ENCODE assay signal across 8 mouse cellular contexts in genomic region chr14:47366881-47367321, GRCm38 (mm10). TPM values are rescaled to one million over a fixed set of nuclear protein-coding genes. Genes with fewer than 3 reads are reported as not detected.
DNase-seq lines count a peak whose midpoint lies in the region; ATAC-seq and TF ChIP-seq lines count a peak whose summit lies in the region.

No protein-coding gene starts in this region.

- H3K4me3 ChIP-seq in hindbrain, embryonic 12.5 days = no peak overlapping the region
- no peak overlapping the region for H3K4me3 ChIP-seq in hindbrain, embryonic 11.5 days (ENCODE audit: low read depth, low read length)
- H3K4me3 ChIP-seq in hindbrain, embryonic 16.5 days (ENCODE audit: low read length) = no peak overlapping the region
- H3K4me3 ChIP-seq in midbrain, embryonic 15.5 days = no peak overlapping the region

- no peak for TF ChIP-seq POLR2A in brain, embryonic 14.5 days (IDR thresholded peaks at IDR 0.05; ENCODE audit: borderline replicate concordance, extremely low read depth, insufficient read depth, insufficient read length, poor library complexity, severe bottlenecking)

- H3K36me3 ChIP-seq in hindbrain, embryonic 12.5 days = no peaks in the 10 kb centered on the region
- H3K36me3 ChIP-seq in hindbrain, embryonic 11.5 days (ENCODE audit: control insufficient read depth, insufficient read depth, low read length) = no peaks in the 10 kb centered on the region
- no peaks in the 10 kb centered on the region for H3K36me3 ChIP-seq in hindbrain, embryonic 16.5 days (ENCODE audit: control insufficient read depth, insufficient read depth, low read length)
- H3K36me3 ChIP-seq in midbrain, embryonic 15.5 days (replicated peaks) = no peaks in the 10 kb centered on the region

- H3K4me1 ChIP-seq in hindbrain, embryonic 12.5 days = peaks cover 7% of the 10 kb centered on the region
- H3K4me1 ChIP-seq in hindbrain, embryonic 11.5 days (replicated peaks; ENCODE audit: control insufficient read depth, insufficient read depth, low read length) = 0 out of 2 replicates have a peak, but pooled peaks cover 2% of the 10 kb centered on the region
- peaks cover 8% of the 10 kb centered on the region for H3K4me1 ChIP-seq in hindbrain, embryonic 16.5 days (ENCODE audit: control insufficient read depth, insufficient read depth, low read depth, low read length)
- peaks cover 12% of the 10 kb centered on the region for H3K4me1 ChIP-seq in midbrain, embryonic 15.5 days

- 54% methylated on average over 7 of the region's 7 CpGs for WGBS in hindbrain, embryonic 12.5 days
- WGBS in hindbrain, embryonic 11.5 days = 67% methylated on average over 7 of the region's 7 CpGs
- WGBS in hindbrain, embryonic 16.5 days = 40% methylated on average over 7 of the region's 7 CpGs
- WGBS in midbrain, embryonic 15.5 days = 48% methylated on average over 7 of the region's 7 CpGs

- no peak overlapping the region for H3K4me2 ChIP-seq in hindbrain, embryonic 12.5 days (replicated peaks)
- no peak overlapping the region for H3K4me2 ChIP-seq in hindbrain, embryonic 11.5 days (replicated peaks; ENCODE audit: low read depth, low read length)
- peak overlapping the region; percentile 6; the same call in 1 of the 2 replicates for H3K4me2 ChIP-seq in hindbrain, embryonic 16.5 days (ENCODE audit: low read length)
- no peak overlapping the region for H3K4me2 ChIP-seq in midbrain, embryonic 15.5 days

- no peaks in the 10 kb centered on the region; the same call in 1 of the 2 replicates for H3K27me3 ChIP-seq in hindbrain, embryonic 12.5 days
- H3K27me3 ChIP-seq in hindbrain, embryonic 11.5 days (ENCODE audit: control insufficient read depth, insufficient read depth, low read length) = no peaks in the 10 kb centered on the region
- H3K27me3 ChIP-seq in hindbrain, embryonic 16.5 days (replicated peaks; ENCODE audit: control insufficient read depth, insufficient read depth, low read length) = no peaks in the 10 kb centered on the region
- H3K27me3 ChIP-seq in midbrain, embryonic 15.5 days (replicated peaks) = no peaks in the 10 kb centered on the region

- no peaks in the 10 kb centered on the region for H3K9me3 ChIP-seq in hindbrain, embryonic 12.5 days (replicated peaks)
- no peaks in the 10 kb centered on the region for H3K9me3 ChIP-seq in hindbrain, embryonic 11.5 days (ENCODE audit: control insufficient read depth, low read length)
- H3K9me3 ChIP-seq in hindbrain, embryonic 16.5 days (ENCODE audit: control insufficient read depth, low read length) = no peaks in the 10 kb centered on the region
- no peaks in the 10 kb centered on the region for H3K9me3 ChIP-seq in midbrain, embryonic 15.5 days

- peak; percentile 42; the same call in 1 of the 2 replicates for ATAC-seq in hindbrain, embryonic 12.5 days (ENCODE audit: low FRiP score)
- no peak for ATAC-seq in hindbrain, embryonic 11.5 days (ENCODE audit: low FRiP score)
- ATAC-seq in hindbrain, embryonic 16.5 days = peak; percentile 70
- peak; percentile 59 for ATAC-seq in midbrain, embryonic 15.5 days (replicated peaks)

- TF ChIP-seq CTCF in brain, embryonic 14.5 days (IDR thresholded peaks at IDR 0.05; ENCODE audit: borderline replicate concordance, extremely low read depth, insufficient read depth, insufficient read length) = no peak

- H3K27ac ChIP-seq in hindbrain, embryonic 12.5 days = no peak overlapping the region
- no peak overlapping the region for H3K27ac ChIP-seq in hindbrain, embryonic 11.5 days (ENCODE audit: low read depth, low read length)
- peak overlapping the region; percentile 62; the same call in 1 of the 2 replicates for H3K27ac ChIP-seq in hindbrain, embryonic 16.5 days (ENCODE audit: low read depth, low read length)
- H3K27ac ChIP-seq in midbrain, embryonic 15.5 days = peak overlapping the region; percentile 35; the same call in 1 of the 2 replicates

- no peak for DNase-seq in hindbrain, embryonic 11.5 days (ENCODE audit: low spot score)
- peak; percentile 95 for DNase-seq in brain, embryonic 14.5 days (ENCODE audit: low read depth)
- peak; percentile 65 to 68 for DNase-seq in layer of hippocampus, postnatal 25 days (ENCODE audit: extremely low spot score in 1 of 2, low spot score in 1 of 2)
- peak; percentile 31 for DNase-seq in thymus, postnatal 25 days
- no peak for DNase-seq in natural killer cell, adult 2 months (ENCODE audit: low spot score in 2 of 2)

- no peak overlapping the region for H3K9ac ChIP-seq in hindbrain, embryonic 12.5 days
- H3K9ac ChIP-seq in hindbrain, embryonic 11.5 days (ENCODE audit: low read depth, low read length) = no peak overlapping the region
- no peak overlapping the region for H3K9ac ChIP-seq in hindbrain, embryonic 16.5 days (ENCODE audit: low read depth, low read length)
- no peak overlapping the region for H3K9ac ChIP-seq in midbrain, embryonic 15.5 days

RNA-seq across cellular contexts. Expression of gene Lgals3, which starts 0.7 kb away (rescaled TPM):
- 1.5 and 2.0 TPM in 2 replicates for polyA plus RNA-seq in hindbrain, embryonic 12.5 days (2016; fragmentation: Nextera tagmentation; extraction: Ambion mirVana)
- 0.38 and 1.1 TPM in 2 replicates for polyA plus RNA-seq in hindbrain, embryonic 11.5 days (2014; fragmentation: Nextera tagmentation; extraction: Ambion mirVana)
- 2.5 and 3.5 TPM in 2 replicates for polyA plus RNA-seq in brain, embryonic 14.5 days (2012; rRNA removed)
- polyA plus RNA-seq in hindbrain, embryonic 16.5 days (2015; fragmentation: Nextera tagmentation; extraction: Ambion mirVana) = 4.0 and 4.7 TPM in 2 replicates
- 1 to 10 TPM in 1 of 2 experiments, under 1 TPM in 1; 0.91 to 1.3 TPM for total RNA-seq in layer of hippocampus, postnatal 25 days (2021)
- 3.6 and 3.8 TPM in 2 replicates for polyA plus RNA-seq in midbrain, embryonic 15.5 days (2015; fragmentation: Nextera tagmentation; extraction: Ambion mirVana)

RNA-seq across cellular contexts. Expression of gene Dlgap5, which starts 51.3 kb away (rescaled TPM):
- 35.0 and 40.0 TPM in 2 replicates for polyA plus RNA-seq in hindbrain, embryonic 12.5 days (2016; fragmentation: Nextera tagmentation; extraction: Ambion mirVana)
- 59.9 and 63.2 TPM in 2 replicates for polyA plus RNA-seq in hindbrain, embryonic 11.5 days (2014; fragmentation: Nextera tagmentation; extraction: Ambion mirVana)
- 11.5 and 16.3 TPM in 2 replicates for polyA plus RNA-seq in brain, embryonic 14.5 days (2012; rRNA removed)
- polyA plus RNA-seq in hindbrain, embryonic 16.5 days (2015; fragmentation: Nextera tagmentation; extraction: Ambion mirVana) = 6.3 and 9.0 TPM in 2 replicates
- under 1 TPM; 0.34 to 0.61 TPM for total RNA-seq in layer of hippocampus, postnatal 25 days (2021)
- polyA plus RNA-seq in midbrain, embryonic 15.5 days (2015; fragmentation: Nextera tagmentation; extraction: Ambion mirVana) = 6.8 and 7.8 TPM in 2 replicates

Comparison
In these comparisons a context has a peak if more than half of its experiments do, and no peak if none do; other contexts are left out.
1. H3K27ac ChIP-seq: peak in hindbrain, embryonic 16.5 days (single experiment) and midbrain, embryonic 15.5 days (single experiment); none in hindbrain, embryonic 12.5 days (single experiment) and hindbrain, embryonic 11.5 days (single experiment).
2. DNase-seq: peak in brain, embryonic 14.5 days (single experiment), layer of hippocampus, postnatal 25 days (2 of 2) and thymus, postnatal 25 days (single experiment); none in hindbrain, embryonic 11.5 days (single experiment) and natural killer cell, adult 2 months (0 of 2).